Mouse (Mus musculus) yolk sac, embryonic 10.5 days (tissue): ENCODE measurements around the gene Itga1.

Experiments
- DNase-seq: peaks from one replicate; pipeline ENCODE4 v3.0.0-alpha.2; 2017; ENCODE audit warnings: low spot score

Gene Itga1

DNA sequence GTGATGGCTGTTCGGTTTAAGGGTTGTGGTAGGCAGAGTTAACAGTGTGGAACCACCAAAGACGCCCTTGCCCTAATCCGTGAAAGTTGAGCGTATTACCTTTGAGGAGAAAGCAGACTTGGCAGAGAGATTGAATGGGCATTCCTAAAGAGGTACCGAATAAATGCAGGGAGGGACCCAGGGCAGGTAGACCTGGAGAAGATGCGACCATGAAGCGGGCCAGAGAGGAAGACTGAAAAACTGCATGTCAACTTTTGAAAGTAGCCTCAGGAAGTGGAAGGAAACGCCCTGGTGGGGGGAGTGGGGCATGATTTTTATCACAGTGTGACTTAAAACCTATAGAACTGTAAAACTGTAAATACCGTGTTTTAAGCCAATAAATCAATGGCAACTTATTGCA, 2.4 kb downstream of the Itga1 start:
- no peak for DNase-seq

DNA sequence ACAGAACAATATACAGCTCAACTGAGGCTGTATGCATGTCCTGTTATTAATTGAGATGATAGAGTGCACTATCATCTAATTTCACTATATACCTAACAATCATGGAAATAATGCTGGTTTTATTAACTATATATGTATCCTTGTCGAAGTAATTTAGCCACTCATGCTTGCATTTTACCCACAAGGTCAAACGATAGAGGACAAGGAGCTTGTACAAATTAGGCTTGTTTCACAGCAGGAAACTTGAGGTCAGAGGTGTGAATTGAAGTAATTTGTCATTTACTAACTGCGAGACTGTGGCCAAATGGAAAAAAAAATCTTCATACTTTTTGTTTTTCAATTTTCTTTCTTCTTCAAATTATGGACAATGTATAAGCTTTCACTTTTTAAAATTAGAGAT, 3.5 kb downstream of the Itga1 start:
- no peak for DNase-seq

DNA sequence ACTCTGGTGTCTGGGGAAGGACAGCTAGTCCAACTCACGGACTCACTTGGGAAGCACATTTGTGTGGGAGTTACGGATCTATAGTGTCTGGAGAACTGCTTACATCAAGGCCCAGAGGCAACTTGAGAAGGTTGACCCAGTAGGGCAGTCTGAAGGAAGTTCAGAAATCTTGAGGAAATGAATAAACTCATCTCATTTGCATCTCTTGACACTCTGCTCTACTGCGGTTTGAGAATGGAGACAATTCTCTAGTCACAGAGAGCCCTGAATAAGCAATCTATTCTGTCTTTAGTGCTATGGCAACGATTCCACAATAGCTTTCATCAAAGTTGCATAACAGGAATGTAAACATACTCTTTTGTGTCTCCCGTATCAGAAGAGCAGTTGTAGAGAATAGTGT, 4.8 kb downstream of the Itga1 start:
- no peak for DNase-seq

DNA sequence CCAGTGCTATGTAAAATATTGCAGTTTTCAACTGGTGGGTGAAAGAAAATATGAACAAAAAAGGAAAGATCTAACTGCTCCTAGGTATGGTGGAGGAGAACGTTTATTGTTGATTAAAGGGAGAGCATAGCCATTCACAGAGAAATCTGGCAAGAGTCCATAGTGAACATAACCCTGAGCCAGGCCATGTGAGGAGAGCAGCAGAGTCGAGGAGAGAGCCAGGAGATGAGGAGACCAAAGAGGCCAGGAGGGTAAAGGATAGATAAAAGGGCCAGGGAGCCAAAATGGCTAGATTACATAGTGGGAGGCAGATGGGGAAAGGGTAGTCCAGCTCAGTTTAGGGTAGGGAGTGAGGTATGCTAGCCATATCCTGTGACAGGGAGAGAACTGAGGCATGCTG, 5.5 kb downstream of the Itga1 start:
- no peak for DNase-seq

DNA sequence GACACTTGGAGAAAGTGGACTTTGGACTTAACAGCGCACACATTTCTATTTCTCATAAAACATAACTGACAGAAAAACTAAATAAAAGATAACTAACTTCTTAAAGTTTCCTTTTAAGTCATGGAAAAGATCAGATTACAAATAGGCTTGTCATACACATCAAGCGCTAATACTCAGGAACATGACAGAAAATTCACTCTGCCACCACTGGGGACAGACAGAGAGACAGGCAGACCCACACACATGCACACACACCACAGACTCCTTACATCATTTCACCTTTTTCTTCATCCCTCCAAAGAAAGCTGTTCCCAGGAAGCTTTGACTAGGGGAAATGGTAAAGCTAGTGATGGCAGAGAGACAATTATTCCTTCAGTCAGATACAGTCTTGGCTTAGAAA, 6.4 kb downstream of the Itga1 start:
- no peak for DNase-seq

DNA sequence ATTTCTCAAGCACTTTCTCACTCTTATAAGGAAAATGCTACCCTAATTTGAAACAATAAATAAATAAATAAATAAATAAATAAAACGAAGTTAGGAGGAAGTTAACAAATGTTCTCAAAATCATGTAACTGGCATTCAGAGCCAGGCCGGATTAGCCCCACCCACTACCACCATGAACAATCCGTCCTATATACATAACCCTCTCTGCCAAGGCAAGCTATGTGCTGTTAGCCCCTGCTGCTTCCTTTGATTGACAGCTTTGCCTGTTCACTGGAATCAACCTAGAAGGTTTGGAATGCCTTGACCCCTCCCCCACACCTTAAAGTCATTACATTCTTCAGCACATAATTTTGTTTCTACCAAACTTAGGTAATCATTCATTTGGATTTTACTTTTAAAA, 10.3 kb downstream of the Itga1 start:
- no peak for DNase-seq

DNA sequence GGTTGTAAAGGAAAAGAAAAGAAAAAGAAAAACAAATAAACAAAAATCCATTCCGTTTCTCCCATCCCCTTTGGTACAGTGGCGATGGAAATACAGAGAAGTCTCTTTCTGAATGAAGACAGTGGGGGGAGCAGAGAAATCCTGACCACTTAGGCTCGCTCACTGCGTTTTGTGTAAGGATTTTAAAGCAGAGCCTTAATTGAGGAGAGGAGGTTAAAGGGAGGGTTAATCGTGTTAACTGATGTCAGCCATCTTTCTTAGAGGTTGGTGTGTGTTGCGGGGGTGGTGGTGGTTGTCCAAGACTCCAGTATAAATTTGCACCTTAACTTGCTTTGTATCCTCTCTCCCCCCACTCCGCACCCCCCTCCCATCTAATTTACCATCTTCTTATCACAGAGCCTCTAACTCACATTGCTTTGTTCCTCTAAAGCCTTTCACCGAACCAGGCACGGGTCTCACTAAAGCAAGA, 10.8 kb downstream of the Itga1 start:
- DNase-seq: no peak

DNA sequence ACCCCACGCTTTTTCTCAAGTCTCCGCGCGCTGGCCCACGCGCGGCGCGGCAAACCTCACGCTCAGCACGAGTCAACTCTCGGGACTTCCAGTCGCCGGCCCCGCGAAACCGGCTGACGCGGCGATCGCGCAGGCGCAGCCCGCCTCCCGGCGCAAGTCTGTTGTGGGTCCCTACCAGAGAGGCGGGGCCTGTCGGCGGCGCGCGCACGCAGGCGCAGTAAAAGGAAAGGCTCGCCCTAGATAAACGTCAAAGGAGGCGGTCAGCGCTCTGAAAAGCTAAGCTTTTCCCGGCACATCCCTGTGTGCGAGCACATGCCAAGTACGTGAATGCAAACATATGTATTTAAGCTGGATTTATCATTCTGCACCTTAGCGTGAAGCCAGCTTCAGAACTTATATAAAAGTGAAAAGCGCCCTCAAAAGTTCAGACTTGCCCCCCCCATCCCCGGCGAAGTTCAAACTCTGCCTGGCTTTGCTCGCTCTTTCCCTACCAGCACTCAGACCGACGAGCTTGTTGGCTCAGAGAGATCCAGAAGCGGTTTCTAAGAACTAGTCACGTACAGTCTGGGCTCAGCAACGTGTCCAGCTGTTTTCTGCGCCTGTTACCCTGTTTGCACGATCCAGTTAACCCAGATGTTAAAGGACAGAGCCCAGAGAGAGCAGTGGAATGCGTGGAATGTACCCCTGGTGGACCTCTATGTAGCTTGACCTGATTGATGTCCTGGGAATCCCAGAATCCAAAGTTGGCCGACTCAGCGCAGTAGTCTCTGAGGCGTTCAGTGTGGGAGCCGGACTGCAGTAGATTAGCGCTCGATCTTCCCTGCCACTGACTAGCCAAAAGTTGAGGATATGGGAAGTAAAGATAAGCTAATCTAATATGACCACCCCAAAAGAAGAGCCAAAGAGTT, 11.4 kb downstream of the Itga1 start, which contains the start of gene Pelo:
Gene Pelo, minus strand, starts transcription at position 118 of the 908 bp plus-strand sequence.
- DNase-seq: peak; percentile 92

DNA sequence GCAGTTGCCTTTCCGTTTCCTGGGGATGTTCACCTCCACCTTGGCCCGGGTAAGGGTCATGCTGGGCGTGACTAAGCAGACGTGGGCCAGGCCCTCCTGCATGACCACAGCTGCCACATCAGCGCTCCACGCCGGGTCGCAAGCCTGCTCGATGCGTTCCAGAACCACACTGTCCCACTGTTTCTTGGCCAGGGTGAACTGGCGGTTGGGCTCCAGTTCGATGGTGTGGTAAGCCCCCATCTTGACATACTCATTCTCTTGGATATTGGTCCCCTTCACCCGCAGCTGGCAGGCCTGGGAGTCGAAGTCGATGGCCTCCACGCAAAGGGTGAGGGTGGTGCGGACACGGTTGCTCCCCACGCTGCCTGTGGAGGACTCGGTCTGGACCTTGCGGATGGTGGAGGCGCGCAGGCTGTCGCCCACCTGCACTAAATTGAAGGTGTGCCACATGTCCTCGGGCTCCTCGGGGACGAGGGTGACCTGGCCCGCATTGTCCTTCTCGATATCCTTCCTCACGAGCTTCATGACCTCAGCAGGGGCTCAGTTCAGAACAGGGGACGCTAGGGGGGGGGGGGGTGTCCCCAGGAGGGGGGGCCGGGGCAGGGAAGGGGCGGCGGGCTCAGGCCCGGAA, 12.3 kb downstream of the Itga1 start:
- DNase-seq: peak; percentile 61

DNA sequence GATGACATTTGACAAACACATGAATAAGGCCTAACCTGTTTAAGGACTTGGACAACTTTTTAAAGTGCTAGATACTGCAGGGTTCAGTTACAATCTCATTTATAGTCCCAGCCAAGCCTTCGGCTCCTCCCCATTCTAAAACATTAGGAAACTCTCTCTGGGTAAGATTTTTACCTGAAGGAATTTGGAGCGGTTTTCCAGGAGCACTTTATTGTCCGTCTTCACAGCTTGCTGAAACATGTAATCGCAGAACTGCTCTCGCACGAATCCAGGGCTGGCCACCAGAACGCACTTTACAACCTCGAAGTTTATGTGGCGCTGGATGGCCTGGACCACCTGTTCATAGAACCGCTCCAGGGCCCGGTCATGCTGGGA, 12.8 kb downstream of the Itga1 start:
- DNase-seq: no peak

DNA sequence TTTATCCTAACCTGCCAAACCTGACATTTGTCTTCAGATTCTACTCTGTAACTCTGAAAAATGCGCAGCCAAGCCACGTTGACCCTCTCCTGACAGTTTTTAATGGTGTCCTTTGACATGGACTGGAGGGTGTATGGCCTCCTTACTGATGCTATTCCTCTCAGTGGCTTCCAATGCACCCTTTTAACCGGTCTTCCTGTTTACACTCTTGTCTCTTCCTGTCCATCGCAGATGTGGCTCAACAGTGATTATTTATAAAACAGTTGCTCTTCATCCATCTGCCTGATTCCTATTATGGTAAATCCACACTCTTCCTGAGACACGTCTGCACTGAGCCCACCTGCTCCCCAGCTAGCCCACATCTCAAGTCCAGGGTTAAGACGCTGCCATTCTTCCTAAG, 15.8 kb downstream of the Itga1 start:
- no peak for DNase-seq

DNA sequence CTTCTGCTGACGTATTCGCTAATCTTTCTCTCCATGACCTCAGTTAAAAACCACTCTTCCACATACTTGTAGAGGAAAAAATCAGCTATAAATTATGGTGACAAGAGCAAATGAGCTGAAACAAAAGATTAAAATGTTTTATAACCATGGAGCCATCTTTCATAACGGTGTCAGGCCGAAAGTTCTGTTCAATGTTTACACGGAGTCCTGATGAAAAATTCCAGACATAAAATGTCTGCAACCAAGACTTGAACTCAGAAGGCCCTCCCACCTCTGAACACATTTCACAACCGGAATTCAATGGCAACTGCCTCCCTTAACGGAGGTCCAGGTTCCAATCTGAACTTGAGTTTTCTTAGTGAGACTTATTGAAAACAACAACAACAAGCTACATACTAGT, 19.4 kb downstream of the Itga1 start:
- DNase-seq: no peak

DNA sequence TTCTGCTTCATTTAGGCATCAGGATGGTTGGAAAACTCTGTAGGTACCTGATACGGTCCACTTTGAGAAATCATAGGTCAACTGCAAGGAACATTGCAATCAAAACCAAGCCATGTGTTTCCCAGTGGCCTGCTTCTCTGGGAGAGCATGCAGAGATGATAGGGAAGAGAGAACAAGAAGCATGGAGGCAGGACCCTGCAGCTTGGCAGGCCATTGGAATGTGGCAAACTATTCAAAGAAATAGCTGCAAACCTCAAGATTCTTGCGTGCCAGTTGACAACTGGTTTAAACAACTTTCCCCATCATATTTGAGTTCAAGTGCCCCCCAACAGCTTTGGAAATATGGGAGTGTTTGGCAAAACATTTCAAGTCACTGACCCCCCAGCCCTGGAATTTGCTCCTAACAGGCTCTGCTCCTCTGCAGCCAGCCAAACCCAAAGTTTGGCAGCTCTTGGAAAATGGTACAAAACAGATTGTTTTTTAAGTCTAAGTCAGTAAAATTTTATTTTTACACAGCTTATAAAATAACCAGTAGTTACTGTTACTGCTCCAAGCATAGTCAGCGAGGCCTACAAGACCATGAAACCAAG, 21.7 kb downstream of the Itga1 start:
- DNase-seq: no peak

DNA sequence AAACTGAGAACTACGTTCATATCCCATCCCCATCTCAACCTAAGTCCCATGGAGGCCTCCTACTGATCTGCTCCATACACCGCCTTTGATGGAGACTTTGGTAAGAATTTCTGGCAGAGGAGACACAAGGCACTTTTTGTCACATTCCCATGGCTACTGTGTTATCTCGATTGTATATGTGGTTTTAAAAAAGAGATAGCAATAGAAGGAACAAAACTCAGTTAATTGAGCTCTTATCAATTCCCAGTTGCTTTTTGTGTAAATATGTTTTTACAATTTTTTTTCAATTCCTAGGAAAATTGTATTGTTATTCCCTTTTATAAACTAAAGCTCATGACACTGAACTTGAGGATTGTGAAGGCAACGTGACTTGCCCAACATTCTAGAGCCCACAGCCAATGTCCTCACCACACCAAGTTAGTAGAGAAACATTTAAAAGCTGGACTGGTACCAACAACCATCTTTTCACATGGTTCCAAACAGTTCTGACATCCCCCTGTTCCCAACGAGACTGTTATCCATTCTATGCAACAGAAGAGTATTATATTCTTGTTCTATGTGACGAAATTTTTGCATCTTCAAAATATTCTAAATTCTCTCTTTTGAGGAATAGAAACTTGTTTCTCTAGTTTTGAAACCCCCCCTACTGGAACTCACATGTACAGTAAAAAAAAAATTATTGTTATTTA, 22.6 kb downstream of the Itga1 start:
- DNase-seq: no peak

DNA sequence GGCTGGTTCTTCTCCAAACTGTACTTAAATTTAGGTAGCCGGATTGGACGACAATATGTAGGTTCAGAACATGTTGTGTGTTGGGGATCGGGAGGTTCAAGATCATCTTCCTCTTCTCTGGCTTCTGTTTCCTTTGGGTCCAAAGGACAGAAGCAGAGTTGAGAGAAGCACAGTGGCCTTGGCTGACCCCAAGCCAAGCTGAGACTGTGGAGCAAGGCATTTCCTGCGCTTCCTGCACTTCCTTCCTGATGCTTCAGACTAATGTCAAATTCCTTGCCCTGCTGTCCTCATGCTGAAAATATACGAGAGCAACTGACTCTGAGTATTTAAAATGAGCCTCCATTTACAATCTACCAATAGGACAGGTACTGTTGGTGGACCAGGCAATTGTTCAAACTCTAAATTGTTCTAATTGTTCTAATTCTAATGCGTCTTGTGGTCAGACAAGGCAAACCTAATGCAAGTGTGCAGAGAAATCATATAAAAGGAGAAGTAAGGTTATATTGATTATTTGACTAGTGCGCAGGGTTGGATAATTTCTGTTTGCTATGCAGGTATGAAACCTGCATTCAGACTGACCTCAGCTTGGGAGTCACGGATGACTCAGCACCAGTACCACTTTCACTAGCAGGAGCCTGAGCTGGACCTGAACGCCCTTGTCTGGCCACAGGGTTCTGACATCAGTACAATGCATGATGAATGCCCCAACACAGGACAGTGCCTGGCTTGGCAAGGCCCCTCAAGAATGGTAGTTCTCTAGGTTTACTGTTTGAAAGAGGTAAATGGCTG, 24.2 kb downstream of the Itga1 start:
- no peak for DNase-seq

DNA sequence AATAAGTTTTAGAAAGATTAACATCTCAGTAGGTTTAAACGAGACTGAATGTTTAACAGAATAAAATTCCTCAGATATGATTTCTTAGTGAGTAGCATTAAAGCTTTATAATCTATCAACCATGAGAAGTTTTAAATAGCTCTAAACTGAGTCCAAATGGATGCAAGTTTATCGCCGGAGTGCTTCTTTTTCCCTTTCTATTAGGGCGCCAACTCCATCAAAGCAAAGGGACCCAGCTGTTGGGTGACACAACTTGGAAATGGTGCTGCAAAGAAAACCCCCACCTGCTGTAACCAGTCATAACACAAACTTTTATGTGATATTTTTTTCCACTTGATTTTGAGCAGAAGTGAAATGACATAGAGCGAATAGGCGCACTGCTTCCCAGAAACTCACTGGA, 29.4 kb downstream of the Itga1 start:
- DNase-seq: no peak

DNA sequence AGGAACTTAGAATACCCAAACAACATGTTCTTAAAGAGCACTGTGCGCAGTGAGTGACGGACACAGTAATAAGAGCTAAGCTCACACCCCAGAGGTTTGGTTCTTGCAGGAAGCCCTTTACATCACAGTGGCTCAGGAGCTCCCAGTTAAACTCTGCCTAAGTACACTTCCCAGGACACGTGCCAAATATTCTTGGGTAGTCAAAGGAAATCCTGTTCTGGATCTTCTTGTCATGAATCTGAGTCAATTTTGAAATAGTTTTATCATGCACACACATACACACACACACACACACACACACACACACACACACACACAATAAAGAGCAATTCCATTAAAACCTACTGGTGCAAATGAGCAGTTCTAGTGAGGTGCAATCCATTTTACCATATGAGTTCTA, 30.3 kb downstream of the Itga1 start:
- no peak for DNase-seq

DNA sequence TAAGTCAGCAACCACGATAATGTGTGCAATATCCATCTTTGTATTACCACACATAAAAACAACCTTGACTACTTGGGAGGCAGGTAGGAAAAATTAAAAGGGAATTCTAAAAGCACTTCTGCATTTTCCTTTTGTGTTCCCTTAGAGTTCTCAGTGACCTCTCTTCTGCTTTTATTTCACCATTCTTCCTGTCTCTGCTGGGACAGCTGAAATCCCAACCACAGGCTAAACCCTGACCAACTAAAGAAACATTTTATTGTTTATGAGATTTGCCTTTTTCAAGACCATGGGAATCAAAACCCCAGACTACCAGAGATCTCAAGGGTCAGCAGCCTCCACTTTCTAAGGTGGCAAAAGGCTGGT, 33.8 kb downstream of the Itga1 start:
- no peak for DNase-seq

DNA sequence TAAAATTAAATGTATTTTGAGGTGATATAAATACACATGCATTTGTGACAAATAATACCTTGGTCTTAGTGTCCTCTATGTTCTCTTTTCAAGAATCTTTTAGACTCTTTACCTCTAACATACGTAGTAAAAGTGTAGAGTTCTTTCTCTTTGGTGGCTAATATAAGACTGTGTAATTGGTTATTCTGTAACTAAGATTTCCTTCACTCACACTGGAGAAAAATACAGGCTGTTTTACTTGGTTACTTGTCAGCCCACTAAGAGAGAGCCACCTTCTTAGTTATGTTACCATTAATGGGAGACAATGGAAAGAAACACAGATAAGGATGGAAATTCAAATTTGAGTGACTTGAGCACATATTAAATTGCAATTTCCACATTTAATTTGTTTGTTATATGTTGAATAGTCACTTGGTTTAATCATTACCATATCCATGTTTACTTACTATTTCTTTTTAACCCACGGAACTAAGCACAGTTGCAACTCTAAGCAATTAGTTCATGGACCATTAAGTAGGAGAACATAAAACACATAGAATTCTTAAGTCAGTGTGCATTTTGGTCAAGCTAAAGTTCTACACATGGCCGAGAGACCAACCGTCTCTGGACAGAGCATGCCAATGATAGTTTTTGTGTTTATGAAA, 34.3 kb downstream of the Itga1 start:
- no peak for DNase-seq

DNA sequence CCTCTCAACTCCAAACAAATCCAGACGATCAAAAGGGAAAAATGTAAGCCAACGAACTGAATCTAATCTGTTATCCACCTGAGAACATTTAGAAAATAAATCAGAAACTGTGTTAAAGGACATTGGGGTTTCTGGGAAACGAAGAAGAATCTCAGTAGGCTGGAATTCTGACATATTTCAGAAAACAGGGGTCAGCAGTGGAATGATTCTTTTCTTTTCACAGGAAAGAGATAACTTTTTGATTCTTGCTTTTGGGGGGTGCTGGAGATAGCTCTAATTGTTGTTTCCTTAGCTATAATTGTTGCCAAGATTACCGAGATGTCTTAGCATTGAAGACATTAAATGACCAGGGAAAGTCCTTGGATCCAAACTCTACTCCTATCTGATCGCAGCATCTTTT, 44.2 kb downstream of the Itga1 start:
- DNase-seq: no peak

DNA sequence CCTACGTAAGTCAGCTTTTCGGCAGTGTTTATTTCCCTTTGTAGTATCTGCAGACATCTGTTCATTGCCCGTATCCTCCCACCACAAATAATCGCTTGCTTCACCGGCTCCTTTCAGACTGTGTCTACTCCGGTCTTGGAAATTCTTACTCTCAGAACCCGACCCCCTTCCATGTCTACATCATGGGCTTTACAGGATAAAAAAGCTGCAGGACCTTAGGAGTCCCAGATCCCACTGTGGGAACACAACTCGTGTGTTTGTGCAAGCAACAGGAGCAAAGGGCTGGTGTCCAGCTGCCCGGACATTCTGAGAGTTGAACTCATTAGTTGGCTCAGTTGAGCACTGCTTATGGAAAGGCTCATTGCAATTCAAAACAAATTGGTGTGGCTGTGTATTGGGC, 47.0 kb downstream of the Itga1 start:
- DNase-seq: no peak
